Mouse (Mus musculus): ENCODE measurements around the gene Sapcd1. TPM values are rescaled to one million over a fixed set of nuclear protein-coding genes. Genes with fewer than 3 reads are reported as not detected.

Sapcd1 gene
- polyA plus RNA-seq (2015; fragmentation: Illumina TruSeq; extraction: RNeasy Lipid Tissue Mini Kit (QIAGEN cat#74804); ENCODE audit: insufficient read depth, low read depth, low replicate concordance): 1.5 TPM

GRCm38 (mm10) chr17:35027277-35028068, at the start of gene Sapcd1:
TSS of gene Sapcd1 (minus strand) at chr17:35028016.

DNA sequence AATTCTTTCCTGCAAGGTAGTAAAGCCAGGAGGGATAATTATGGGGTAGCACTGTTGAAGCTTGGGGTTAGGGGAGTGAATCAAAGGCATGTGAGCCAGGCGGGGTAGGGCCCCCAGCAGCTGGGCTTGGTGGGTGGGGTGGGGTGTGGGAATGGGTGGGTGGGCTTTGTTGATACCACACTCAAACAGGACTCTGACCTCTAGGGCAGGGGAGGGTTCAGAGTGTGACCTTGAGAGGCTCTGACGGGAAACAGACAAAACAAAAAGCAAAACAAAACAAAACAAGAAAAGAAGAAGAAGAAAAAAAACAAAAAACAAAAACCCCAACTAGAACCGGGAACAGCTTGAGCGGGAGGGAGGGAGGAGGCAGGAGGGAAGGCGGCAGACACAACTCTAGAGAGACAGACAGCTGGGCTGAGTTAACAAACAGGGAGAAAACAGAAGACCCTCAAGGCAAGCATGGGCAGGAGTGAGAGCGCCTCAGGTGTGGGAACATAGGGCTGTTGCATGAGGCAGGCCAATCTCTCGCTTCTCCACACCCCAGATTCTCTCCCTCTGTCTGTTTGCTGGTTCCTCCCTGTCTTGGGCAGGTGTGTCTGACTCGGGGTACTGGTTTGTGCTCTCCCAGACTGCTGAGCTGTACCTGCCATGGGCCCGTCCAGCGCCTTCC, 48.8 kb upstream of the Sapcd1 start, which contains the start of gene Ly6g6e:
Ly6g6e (plus strand) TSS at position 396 of the 670 bp plus-strand sequence.

GRCm38 (mm10) chr17:35066084-35066483, 38.3 kb upstream of the Sapcd1 start, which contains the start of gene Mpig6b:
TSS of gene Mpig6b (minus strand) at chr17:35066184.

GRCm38 (mm10) chr17:35064951-35065947, 37.4 kb upstream of the Sapcd1 start, which contains the start of gene Ly6g6c:
TSS of gene Ly6g6c (plus strand) at chr17:35065388.

DNA sequence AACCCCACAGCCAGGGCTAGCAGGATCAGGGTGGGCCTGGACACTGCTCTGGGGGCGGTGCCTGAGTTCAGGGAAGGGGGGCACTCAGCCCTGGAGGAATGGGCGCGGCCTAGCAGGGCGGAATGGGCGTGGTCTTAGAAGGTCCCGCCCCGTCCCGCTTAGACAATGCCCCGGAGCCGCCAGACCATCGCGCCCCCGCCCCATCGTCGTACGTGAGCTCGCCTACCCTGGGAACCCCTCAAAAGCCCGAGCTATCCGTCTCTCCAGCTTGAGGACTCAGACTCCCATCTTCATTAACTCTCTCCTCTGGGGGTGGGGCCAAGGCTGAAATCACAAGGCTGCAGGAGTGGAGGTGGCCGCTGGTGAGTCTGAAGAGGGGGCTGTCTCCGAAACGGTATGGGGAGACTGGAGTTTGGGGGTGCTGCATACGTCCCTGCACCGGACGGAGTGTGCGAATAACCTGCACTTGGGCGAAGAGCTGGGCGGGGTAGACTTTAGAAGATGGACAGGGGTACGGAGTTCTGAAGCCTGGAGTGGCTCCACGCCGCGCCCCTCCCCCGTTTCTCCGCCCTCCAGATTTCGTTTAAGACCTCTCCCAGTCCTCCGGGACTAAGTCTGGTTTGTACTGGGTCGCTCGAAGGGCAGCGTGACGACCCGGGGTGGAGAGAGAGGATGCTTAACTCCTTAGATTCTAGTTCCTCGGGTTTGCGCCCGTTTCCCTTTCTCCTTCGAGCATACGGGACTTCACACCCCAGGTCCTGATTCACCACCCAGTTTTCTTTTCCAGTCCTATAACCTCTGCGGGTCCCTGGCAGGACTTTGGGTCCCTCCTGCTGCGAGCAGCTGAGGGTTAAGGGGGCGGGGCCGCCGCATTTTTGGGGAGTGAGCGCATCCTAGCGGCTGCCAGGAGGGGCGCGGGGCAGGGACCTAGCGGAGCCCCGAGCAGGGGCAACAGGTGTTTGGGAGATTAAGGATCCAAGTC, 31.4 kb upstream of the Sapcd1 start, which contains the start of gene Ddah2:
Ddah2 (plus strand) TSS at position 125 of the 982 bp plus-strand sequence.

GRCm38 (mm10) chr17:35049561-35050016, 21.8 kb upstream of the Sapcd1 start, which contains the start of gene Clic1:
TSS of gene Clic1 (plus strand) at chr17:35049966.

DNA sequence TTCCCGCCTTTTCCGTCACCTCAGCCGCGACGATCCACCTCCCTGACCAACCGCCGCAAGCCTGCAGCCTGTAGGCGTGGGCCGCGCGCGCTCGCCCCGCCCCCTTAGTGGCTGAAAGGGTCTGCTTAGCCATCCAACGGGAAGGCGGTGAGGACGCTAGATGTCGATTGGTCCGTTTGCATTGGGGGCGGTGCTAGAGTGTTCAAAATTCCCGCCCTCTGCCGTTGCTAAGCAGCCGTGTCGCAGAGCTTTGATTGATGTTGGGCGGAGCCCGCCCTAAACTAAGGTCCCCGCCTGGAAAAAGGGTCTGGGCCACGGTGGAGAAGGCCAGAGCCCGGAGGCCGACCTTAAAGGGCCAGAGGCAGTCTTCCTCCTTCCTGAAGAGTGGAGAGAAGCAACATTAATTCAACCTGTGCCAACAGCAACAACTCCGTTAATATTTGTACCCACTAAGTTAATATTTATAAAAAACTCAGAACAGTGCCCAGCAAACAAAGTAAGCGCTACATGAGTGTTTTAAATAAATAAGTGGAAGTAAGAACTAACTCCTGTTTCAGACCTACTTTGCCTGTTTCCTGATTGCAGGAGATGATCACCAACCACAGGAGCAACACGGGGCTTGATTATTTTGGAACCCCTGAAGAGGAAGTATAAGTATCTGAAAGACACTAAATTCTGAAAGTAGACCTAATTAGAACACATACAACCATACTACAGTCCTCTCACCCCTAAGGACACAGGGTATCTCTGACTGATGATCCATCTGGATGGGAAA, 19.1 kb upstream of the Sapcd1 start, which contains the start of gene Msh5:
Msh5 (minus strand) TSS at position 65 of the 775 bp plus-strand sequence.

DNA sequence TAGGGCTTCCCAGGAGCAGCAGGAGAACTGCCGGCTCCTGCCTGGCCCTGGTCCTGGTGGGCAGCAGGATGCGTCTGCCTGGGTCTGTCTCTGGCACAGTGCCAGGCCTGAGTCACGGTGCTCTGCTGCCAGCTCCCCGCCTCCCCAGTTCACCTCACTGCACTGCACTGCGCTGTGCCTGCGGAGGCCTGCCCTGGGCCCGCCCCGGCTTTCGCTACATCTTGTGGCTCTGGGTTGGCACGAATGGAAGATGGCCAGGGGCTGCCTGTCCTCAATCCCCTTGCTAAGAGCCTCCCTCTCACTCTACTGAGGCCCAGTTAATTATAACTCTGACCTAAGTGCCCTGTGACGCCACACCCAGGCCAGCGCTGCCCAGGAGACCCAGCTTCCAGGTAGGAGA, 11.4 kb downstream of the Sapcd1 start, which contains the start of gene Vwa7:
Vwa7 (plus strand) TSS at position 204 of the 400 bp plus-strand sequence.

DNA sequence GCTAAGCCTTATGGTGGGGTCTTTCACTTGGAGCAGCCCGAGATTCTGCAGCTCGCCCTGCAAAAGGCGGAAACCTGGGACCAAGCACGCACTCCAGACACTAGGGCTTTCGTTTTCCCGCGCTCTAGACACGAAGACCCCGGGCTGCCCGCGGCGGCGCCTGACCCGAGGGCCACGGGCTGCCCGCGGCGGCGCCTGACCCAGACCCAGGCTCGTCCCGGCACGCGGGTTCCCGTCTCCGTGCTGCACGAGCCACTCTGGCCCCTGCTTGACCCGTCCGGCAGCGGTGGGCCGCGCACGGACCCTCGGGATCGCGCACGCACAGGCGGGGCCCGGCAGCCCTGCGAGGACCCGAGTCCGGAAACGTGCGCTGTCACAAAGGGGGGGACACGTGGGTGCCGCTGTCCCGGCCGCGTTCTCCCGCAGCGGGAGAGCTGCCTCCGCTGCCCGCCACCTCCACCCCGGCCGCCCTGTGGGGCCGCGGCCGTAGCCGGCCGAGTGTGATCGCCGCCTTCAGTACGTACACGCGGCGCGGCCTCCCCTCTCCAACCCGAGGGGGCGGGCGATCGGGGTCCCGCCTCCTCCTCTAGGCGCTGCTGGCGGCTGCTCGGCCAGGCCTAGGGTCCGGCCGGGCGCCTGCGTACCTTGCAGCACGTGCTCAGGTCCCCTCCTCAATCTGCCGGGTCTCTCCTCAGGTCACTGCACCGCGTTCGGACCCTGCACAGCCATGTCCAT, 26.9 kb downstream of the Sapcd1 start, which contains the start of gene Vars:
Vars (plus strand) TSS at position 271 of the 735 bp plus-strand sequence.

DNA sequence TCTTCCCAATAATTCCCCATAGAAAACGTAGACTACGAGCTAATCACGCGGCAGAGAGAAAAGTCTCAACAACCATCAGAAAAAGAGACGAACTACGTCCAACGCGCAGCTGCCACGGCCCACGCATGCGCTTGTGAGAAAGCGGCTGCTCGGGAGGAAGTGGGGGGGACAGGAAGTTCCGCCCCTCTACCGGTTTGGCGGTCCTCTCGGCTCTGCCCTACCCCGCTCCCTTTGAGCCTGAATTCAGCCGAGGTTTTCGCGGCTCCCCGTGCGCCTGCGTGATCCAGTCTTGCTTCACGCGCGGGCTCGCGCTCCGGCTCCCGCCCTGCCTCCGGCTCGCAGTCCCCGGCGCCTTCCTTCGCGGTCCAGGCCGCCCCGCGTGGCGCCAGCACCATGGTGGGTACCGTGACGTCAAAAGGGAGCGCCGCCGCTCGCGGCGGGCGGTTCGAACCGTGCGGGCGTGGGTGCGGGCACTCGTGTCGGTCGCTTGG, 46.1 kb downstream of the Sapcd1 start, which contains the start of gene Lsm2:
Lsm2 (plus strand) TSS at position 173 of the 491 bp plus-strand sequence.

Other genes starting within 250 kb of the Sapcd1 start
- 1.9 TPM for gene Cyp21a1, start 223.5 kb downstream of the Sapcd1 start, polyA plus RNA-seq (2015; fragmentation: Illumina TruSeq; extraction: RNeasy Lipid Tissue Mini Kit (QIAGEN cat#74804); ENCODE audit: insufficient read depth, low read depth, low replicate concordance)
- 14.8 TPM for gene Stk19, start 191.1 kb downstream of the Sapcd1 start, polyA plus RNA-seq (2015; fragmentation: Illumina TruSeq; extraction: RNeasy Lipid Tissue Mini Kit (QIAGEN cat#74804); ENCODE audit: insufficient read depth, low read depth, low replicate concordance)
- 19.9 TPM for gene Dxo, start 191.0 kb downstream of the Sapcd1 start, polyA plus RNA-seq (2015; fragmentation: Illumina TruSeq; extraction: RNeasy Lipid Tissue Mini Kit (QIAGEN cat#74804); ENCODE audit: insufficient read depth, low read depth, low replicate concordance)
- 24.5 TPM for gene Skiv2l, start 177.8 kb downstream of the Sapcd1 start, polyA plus RNA-seq (2015; fragmentation: Illumina TruSeq; extraction: RNeasy Lipid Tissue Mini Kit (QIAGEN cat#74804); ENCODE audit: insufficient read depth, low read depth, low replicate concordance)
- 11.5 TPM for gene Nelfe, start 177.6 kb downstream of the Sapcd1 start, polyA plus RNA-seq (2015; fragmentation: Illumina TruSeq; extraction: RNeasy Lipid Tissue Mini Kit (QIAGEN cat#74804); ENCODE audit: insufficient read depth, low read depth, low replicate concordance)
- 9.5 TPM for gene Cfb, start 165.5 kb downstream of the Sapcd1 start, polyA plus RNA-seq (2015; fragmentation: Illumina TruSeq; extraction: RNeasy Lipid Tissue Mini Kit (QIAGEN cat#74804); ENCODE audit: insufficient read depth, low read depth, low replicate concordance)
- 1.5 TPM for gene Zbtb12, start 148.5 kb downstream of the Sapcd1 start, polyA plus RNA-seq (2015; fragmentation: Illumina TruSeq; extraction: RNeasy Lipid Tissue Mini Kit (QIAGEN cat#74804); ENCODE audit: insufficient read depth, low read depth, low replicate concordance)
- gene Gm20547, start 146.0 kb downstream of the Sapcd1 start, polyA plus RNA-seq (2015; fragmentation: Illumina TruSeq; extraction: RNeasy Lipid Tissue Mini Kit (QIAGEN cat#74804); ENCODE audit: insufficient read depth, low read depth, low replicate concordance): 4.5 TPM
- gene C2, start 129.8 kb downstream of the Sapcd1 start, polyA plus RNA-seq (2015; fragmentation: Illumina TruSeq; extraction: RNeasy Lipid Tissue Mini Kit (QIAGEN cat#74804); ENCODE audit: insufficient read depth, low read depth, low replicate concordance): 22.8 TPM
- 43.2 TPM for gene Ehmt2, start 129.5 kb downstream of the Sapcd1 start, polyA plus RNA-seq (2015; fragmentation: Illumina TruSeq; extraction: RNeasy Lipid Tissue Mini Kit (QIAGEN cat#74804); ENCODE audit: insufficient read depth, low read depth, low replicate concordance)
- 1.4 TPM for gene Slc44a4, start 113.5 kb downstream of the Sapcd1 start, polyA plus RNA-seq (2015; fragmentation: Illumina TruSeq; extraction: RNeasy Lipid Tissue Mini Kit (QIAGEN cat#74804); ENCODE audit: insufficient read depth, low read depth, low replicate concordance)
- gene Neu1, start 96.8 kb downstream of the Sapcd1 start, polyA plus RNA-seq (2015; fragmentation: Illumina TruSeq; extraction: RNeasy Lipid Tissue Mini Kit (QIAGEN cat#74804); ENCODE audit: insufficient read depth, low read depth, low replicate concordance): 10.7 TPM
- 8.4 TPM for gene Hspa1b, start 68.8 kb downstream of the Sapcd1 start, polyA plus RNA-seq (2015; fragmentation: Illumina TruSeq; extraction: RNeasy Lipid Tissue Mini Kit (QIAGEN cat#74804); ENCODE audit: insufficient read depth, low read depth, low replicate concordance)
- gene Gm20481, start 58.1 kb downstream of the Sapcd1 start, polyA plus RNA-seq (2015; fragmentation: Illumina TruSeq; extraction: RNeasy Lipid Tissue Mini Kit (QIAGEN cat#74804); ENCODE audit: insufficient read depth, low read depth, low replicate concordance): not detected
- 4.7 TPM for gene Hspa1a, start 55.9 kb downstream of the Sapcd1 start, polyA plus RNA-seq (2015; fragmentation: Illumina TruSeq; extraction: RNeasy Lipid Tissue Mini Kit (QIAGEN cat#74804); ENCODE audit: insufficient read depth, low read depth, low replicate concordance)
- not detected for gene Hspa1l, start 55.3 kb downstream of the Sapcd1 start, polyA plus RNA-seq (2015; fragmentation: Illumina TruSeq; extraction: RNeasy Lipid Tissue Mini Kit (QIAGEN cat#74804); ENCODE audit: insufficient read depth, low read depth, low replicate concordance)
- 7.8 TPM for gene Lsm2, start 46.2 kb downstream of the Sapcd1 start, polyA plus RNA-seq (2015; fragmentation: Illumina TruSeq; extraction: RNeasy Lipid Tissue Mini Kit (QIAGEN cat#74804); ENCODE audit: insufficient read depth, low read depth, low replicate concordance)
- 23.4 TPM for gene Vars, start 27.0 kb downstream of the Sapcd1 start, polyA plus RNA-seq (2015; fragmentation: Illumina TruSeq; extraction: RNeasy Lipid Tissue Mini Kit (QIAGEN cat#74804); ENCODE audit: insufficient read depth, low read depth, low replicate concordance)
- gene Vwa7, start 11.4 kb downstream of the Sapcd1 start, polyA plus RNA-seq (2015; fragmentation: Illumina TruSeq; extraction: RNeasy Lipid Tissue Mini Kit (QIAGEN cat#74804); ENCODE audit: insufficient read depth, low read depth, low replicate concordance): 0.42 TPM
- gene Msh5, start 18.7 kb upstream of the Sapcd1 start, polyA plus RNA-seq (2015; fragmentation: Illumina TruSeq; extraction: RNeasy Lipid Tissue Mini Kit (QIAGEN cat#74804); ENCODE audit: insufficient read depth, low read depth, low replicate concordance): 1.8 TPM
- gene Clic1, start 21.9 kb upstream of the Sapcd1 start, polyA plus RNA-seq (2015; fragmentation: Illumina TruSeq; extraction: RNeasy Lipid Tissue Mini Kit (QIAGEN cat#74804); ENCODE audit: insufficient read depth, low read depth, low replicate concordance): 36.2 TPM
- 19.5 TPM for gene Ddah2, start 31.0 kb upstream of the Sapcd1 start, polyA plus RNA-seq (2015; fragmentation: Illumina TruSeq; extraction: RNeasy Lipid Tissue Mini Kit (QIAGEN cat#74804); ENCODE audit: insufficient read depth, low read depth, low replicate concordance)
- gene Ly6g6c, start 37.4 kb upstream of the Sapcd1 start, polyA plus RNA-seq (2015; fragmentation: Illumina TruSeq; extraction: RNeasy Lipid Tissue Mini Kit (QIAGEN cat#74804); ENCODE audit: insufficient read depth, low read depth, low replicate concordance): not detected
- gene Mpig6b, start 38.2 kb upstream of the Sapcd1 start, polyA plus RNA-seq (2015; fragmentation: Illumina TruSeq; extraction: RNeasy Lipid Tissue Mini Kit (QIAGEN cat#74804); ENCODE audit: insufficient read depth, low read depth, low replicate concordance): not detected
- gene Ly6g6e, start 48.9 kb upstream of the Sapcd1 start, polyA plus RNA-seq (2015; fragmentation: Illumina TruSeq; extraction: RNeasy Lipid Tissue Mini Kit (QIAGEN cat#74804); ENCODE audit: insufficient read depth, low read depth, low replicate concordance): not detected
- not detected for gene Ly6g6d, start 50.0 kb upstream of the Sapcd1 start, polyA plus RNA-seq (2015; fragmentation: Illumina TruSeq; extraction: RNeasy Lipid Tissue Mini Kit (QIAGEN cat#74804); ENCODE audit: insufficient read depth, low read depth, low replicate concordance)
- gene Ly6g6f, start 57.6 kb upstream of the Sapcd1 start, polyA plus RNA-seq (2015; fragmentation: Illumina TruSeq; extraction: RNeasy Lipid Tissue Mini Kit (QIAGEN cat#74804); ENCODE audit: insufficient read depth, low read depth, low replicate concordance): not detected
- gene Abhd16a, start 61.2 kb upstream of the Sapcd1 start, polyA plus RNA-seq (2015; fragmentation: Illumina TruSeq; extraction: RNeasy Lipid Tissue Mini Kit (QIAGEN cat#74804); ENCODE audit: insufficient read depth, low read depth, low replicate concordance): 25.5 TPM
- gene Ly6g5c, start 80.3 kb upstream of the Sapcd1 start, polyA plus RNA-seq (2015; fragmentation: Illumina TruSeq; extraction: RNeasy Lipid Tissue Mini Kit (QIAGEN cat#74804); ENCODE audit: insufficient read depth, low read depth, low replicate concordance): not detected
- not detected for gene Ly6g5b, start 87.4 kb upstream of the Sapcd1 start, polyA plus RNA-seq (2015; fragmentation: Illumina TruSeq; extraction: RNeasy Lipid Tissue Mini Kit (QIAGEN cat#74804); ENCODE audit: insufficient read depth, low read depth, low replicate concordance)
- gene Gpank1, start 93.4 kb upstream of the Sapcd1 start, polyA plus RNA-seq (2015; fragmentation: Illumina TruSeq; extraction: RNeasy Lipid Tissue Mini Kit (QIAGEN cat#74804); ENCODE audit: insufficient read depth, low read depth, low replicate concordance): 8.6 TPM
- gene Csnk2b, start 94.0 kb upstream of the Sapcd1 start, polyA plus RNA-seq (2015; fragmentation: Illumina TruSeq; extraction: RNeasy Lipid Tissue Mini Kit (QIAGEN cat#74804); ENCODE audit: insufficient read depth, low read depth, low replicate concordance): 52.8 TPM
- 6.8 TPM for gene D17H6S53E, start 98.4 kb upstream of the Sapcd1 start, polyA plus RNA-seq (2015; fragmentation: Illumina TruSeq; extraction: RNeasy Lipid Tissue Mini Kit (QIAGEN cat#74804); ENCODE audit: insufficient read depth, low read depth, low replicate concordance)
- not detected for gene Apom, start 104.0 kb upstream of the Sapcd1 start, polyA plus RNA-seq (2015; fragmentation: Illumina TruSeq; extraction: RNeasy Lipid Tissue Mini Kit (QIAGEN cat#74804); ENCODE audit: insufficient read depth, low read depth, low replicate concordance)
- gene Bag6, start 107.2 kb upstream of the Sapcd1 start, polyA plus RNA-seq (2015; fragmentation: Illumina TruSeq; extraction: RNeasy Lipid Tissue Mini Kit (QIAGEN cat#74804); ENCODE audit: insufficient read depth, low read depth, low replicate concordance): 43.1 TPM
- 89.4 TPM for gene Prrc2a, start 136.9 kb upstream of the Sapcd1 start, polyA plus RNA-seq (2015; fragmentation: Illumina TruSeq; extraction: RNeasy Lipid Tissue Mini Kit (QIAGEN cat#74804); ENCODE audit: insufficient read depth, low read depth, low replicate concordance)
- gene Aif1, start 148.1 kb upstream of the Sapcd1 start, polyA plus RNA-seq (2015; fragmentation: Illumina TruSeq; extraction: RNeasy Lipid Tissue Mini Kit (QIAGEN cat#74804); ENCODE audit: insufficient read depth, low read depth, low replicate concordance): 2.3 TPM
- 5.7 TPM for gene Lst1, start 160.4 kb upstream of the Sapcd1 start, polyA plus RNA-seq (2015; fragmentation: Illumina TruSeq; extraction: RNeasy Lipid Tissue Mini Kit (QIAGEN cat#74804); ENCODE audit: insufficient read depth, low read depth, low replicate concordance)
- gene Ltb, start 166.4 kb upstream of the Sapcd1 start, polyA plus RNA-seq (2015; fragmentation: Illumina TruSeq; extraction: RNeasy Lipid Tissue Mini Kit (QIAGEN cat#74804); ENCODE audit: insufficient read depth, low read depth, low replicate concordance): 1.00 TPM
- 0.50 TPM for gene Tnf, start 174.0 kb upstream of the Sapcd1 start, polyA plus RNA-seq (2015; fragmentation: Illumina TruSeq; extraction: RNeasy Lipid Tissue Mini Kit (QIAGEN cat#74804); ENCODE audit: insufficient read depth, low read depth, low replicate concordance)
- not detected for gene Lta, start 177.3 kb upstream of the Sapcd1 start, polyA plus RNA-seq (2015; fragmentation: Illumina TruSeq; extraction: RNeasy Lipid Tissue Mini Kit (QIAGEN cat#74804); ENCODE audit: insufficient read depth, low read depth, low replicate concordance)
- not detected for gene Gm16181, start 192.8 kb upstream of the Sapcd1 start, polyA plus RNA-seq (2015; fragmentation: Illumina TruSeq; extraction: RNeasy Lipid Tissue Mini Kit (QIAGEN cat#74804); ENCODE audit: insufficient read depth, low read depth, low replicate concordance)
- 2.8 TPM for gene Atp6v1g2, start 205.6 kb upstream of the Sapcd1 start, polyA plus RNA-seq (2015; fragmentation: Illumina TruSeq; extraction: RNeasy Lipid Tissue Mini Kit (QIAGEN cat#74804); ENCODE audit: insufficient read depth, low read depth, low replicate concordance)
- 4.1 TPM for gene Nfkbil1, start 207.8 kb upstream of the Sapcd1 start, polyA plus RNA-seq (2015; fragmentation: Illumina TruSeq; extraction: RNeasy Lipid Tissue Mini Kit (QIAGEN cat#74804); ENCODE audit: insufficient read depth, low read depth, low replicate concordance)
- 92.0 TPM for gene Ddx39b, start 213.7 kb upstream of the Sapcd1 start, polyA plus RNA-seq (2015; fragmentation: Illumina TruSeq; extraction: RNeasy Lipid Tissue Mini Kit (QIAGEN cat#74804); ENCODE audit: insufficient read depth, low read depth, low replicate concordance)
- gene H2-D1, start 234.7 kb upstream of the Sapcd1 start, polyA plus RNA-seq (2015; fragmentation: Illumina TruSeq; extraction: RNeasy Lipid Tissue Mini Kit (QIAGEN cat#74804); ENCODE audit: insufficient read depth, low read depth, low replicate concordance): 153 TPM